Mouse (Mus musculus) kidney, postnatal 14 days (tissue): Measurements from ENCODE around the gene Maml3.

Experiments
- DNase-seq: peaks from one replicate; pipeline ENCODE4 v3.0.0; 2022; ENCODE audit warnings: mixed read lengths

The Maml3 gene

DNA sequence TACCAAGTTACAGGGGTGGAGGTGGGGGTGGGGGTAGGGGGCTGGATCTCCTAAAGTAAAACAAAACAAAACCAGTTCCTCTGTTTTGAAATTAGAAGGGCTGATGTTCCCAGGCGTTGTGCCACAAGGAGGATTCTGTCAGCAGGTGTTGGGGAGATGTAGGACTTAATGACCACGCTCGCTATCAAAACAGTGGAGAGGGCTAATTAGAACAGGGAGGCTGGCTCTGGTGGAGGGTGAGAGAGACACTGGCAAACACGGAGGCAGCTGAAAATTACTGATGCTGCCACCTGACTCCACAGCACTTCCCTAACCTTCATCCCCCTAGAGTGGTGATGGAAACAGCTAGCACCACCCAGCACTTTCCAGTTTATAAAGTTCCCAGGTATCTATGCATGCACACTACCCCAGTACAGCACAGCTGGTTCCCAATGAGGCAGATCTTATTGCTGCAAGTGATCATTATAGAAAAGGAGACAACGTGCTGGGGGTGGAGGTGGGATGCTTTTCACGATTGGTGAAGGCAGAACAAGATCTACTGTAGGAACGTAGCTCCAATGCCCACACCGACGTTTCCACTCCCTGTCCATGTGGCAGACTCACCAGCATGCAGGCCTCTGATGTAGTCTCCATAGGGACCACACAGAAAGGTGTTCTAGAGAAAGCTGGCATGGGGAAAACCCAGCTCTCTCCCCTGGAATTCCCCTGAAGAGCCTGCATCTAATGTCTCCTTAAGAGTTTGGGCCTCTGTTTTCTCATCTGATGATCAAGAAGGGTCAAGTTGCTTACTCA is 332.8 kb downstream of the Maml3 start:
- no peak for DNase-seq

DNA sequence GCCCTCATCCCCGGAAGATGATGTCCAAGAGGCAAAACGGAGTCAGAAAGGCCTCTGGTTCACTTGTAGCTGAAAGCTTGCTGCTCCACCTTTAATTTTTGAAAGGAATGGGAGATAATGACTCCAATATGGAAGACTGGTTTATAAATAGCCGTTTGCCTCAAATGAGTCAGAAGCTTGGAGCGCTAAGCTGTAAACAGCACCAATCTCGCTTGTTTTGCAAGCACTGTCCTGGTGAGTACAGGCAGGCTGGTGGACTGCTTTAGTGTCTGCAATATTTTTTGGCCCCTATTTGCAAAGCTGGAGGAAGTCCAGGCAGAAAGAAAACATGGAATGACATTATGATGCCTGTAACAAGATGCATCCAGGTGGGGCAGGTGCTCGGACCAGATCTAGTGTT is 335.7 kb downstream of the Maml3 start:
- DNase-seq: no peak

DNA sequence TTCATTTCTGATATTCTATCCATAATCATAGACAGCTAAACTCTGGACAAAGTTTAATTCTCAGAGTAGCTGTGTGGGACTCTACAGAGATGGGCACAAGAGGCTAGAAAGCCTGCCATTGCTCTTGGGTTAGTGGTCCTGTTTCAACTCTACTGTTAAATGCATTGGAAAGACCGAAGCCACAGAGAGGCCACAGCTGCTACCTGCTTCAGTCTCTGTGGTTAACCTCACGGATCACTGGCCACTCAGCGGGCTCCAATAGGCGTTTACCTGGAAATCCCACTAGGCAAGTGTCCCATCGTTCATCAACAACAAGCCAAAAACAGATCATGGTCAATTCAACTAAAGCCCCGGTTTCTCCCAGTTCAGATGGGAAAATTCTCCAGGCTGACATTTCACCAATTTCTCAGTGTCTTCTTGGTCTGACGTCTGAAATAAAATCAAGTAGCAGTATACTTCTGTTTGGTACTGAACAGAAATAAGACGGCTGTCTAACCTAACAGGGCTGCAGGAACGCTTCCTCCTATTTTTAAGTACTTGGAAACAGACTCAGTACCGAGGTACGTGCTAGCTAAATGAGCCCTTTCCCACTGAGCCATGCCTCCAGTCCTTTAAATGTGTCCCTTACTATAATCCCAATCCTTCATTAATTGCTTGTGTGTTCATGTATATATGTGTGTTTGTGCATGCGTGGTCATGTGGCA is 339.5 kb downstream of the Maml3 start:
- DNase-seq: no peak

DNA sequence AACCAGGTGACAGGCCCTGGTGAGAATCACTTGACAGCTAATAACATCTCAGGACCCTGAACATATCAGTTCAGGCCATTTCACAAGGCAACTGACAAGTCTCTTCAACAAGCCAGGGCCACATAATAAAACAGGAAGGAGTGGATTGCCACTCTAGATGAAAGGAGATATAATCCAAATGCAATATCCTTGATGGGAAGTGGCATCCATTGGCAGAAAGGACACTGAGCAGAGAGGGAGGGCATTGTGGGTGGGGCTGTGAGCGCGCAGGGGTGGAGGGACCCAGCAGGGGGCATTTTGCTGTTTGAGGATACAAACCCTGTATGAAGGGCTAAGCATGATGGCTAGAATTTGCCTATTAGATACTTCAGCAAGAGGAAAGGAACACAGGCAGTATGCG is 340.7 kb downstream of the Maml3 start:
- DNase-seq: no peak

DNA sequence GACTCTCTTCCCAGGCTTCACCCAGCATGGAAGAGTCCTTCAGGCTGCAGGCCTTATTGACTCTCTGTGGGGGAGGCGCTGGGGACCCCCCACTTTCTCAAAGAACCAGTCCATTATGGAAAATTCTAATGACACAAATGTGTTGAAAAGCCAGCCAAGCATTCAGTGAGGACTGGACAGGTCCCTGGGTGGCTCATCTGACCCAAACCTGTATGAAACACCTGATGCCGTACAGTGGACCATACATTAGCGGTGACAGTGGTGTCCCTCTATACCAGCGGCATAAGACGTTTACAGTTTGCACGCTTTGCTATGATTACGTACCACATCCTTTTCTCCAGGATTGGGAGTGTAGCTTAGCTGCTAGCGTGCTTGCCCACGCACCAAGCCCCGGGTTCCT is 342.0 kb downstream of the Maml3 start:
- DNase-seq: no peak

DNA sequence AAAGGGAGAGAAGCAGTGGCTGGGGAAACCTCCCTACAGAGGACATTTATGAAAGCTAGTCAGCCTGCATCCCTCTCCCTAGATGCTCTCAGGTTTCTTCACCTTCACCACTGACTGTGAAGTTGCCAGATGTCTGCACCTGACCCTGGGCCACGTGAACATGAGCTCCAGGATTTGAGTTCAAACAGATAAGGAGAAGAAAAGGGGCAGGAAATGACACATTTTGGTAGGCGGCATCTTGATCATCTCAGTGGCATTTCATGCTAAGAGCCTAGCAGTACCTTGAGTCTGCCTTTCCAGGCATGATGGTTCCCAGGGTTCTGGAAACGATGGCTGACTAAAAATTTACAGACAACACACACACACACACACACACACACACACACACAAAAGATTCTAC is 345.3 kb downstream of the Maml3 start:
- DNase-seq: no peak

DNA sequence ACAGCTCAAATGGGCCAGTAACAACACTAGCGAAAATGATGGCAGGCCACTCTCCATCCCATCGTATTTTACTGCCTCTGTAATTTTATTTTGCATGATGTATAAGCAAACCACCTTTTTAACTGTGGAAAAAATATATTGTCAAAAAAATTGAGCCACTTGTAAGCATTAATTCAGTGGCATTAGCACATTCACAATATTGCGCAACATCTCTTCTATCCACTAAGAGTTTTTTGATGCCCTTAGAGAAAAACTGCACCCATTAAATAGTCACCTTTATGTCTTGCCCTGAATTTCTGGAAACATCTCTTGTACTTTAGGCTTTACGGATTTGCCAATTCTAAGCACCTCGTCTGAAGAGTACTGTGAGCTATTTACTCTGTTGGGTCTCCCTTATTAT is 347.8 kb downstream of the Maml3 start:
- no peak for DNase-seq

DNA sequence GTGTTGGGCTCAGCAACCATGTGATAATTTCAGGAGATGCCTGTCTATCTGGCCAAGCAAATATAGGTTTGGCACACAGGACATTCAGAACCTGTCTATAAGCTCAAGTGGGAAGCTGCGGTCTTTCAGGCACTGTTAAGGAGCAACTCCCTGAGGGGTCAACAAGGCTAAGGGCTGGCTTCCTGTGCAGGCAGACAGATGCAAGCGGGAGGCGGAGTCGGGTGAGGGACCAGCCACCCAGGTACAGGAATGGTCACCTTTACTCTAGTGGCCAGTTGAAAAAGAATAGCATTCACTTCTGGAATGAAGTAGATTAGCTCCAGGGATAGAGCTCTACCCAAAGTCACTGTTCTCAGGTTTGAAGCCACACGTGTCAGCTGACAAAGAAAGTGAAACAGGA is 348.6 kb downstream of the Maml3 start:
- no peak for DNase-seq

DNA sequence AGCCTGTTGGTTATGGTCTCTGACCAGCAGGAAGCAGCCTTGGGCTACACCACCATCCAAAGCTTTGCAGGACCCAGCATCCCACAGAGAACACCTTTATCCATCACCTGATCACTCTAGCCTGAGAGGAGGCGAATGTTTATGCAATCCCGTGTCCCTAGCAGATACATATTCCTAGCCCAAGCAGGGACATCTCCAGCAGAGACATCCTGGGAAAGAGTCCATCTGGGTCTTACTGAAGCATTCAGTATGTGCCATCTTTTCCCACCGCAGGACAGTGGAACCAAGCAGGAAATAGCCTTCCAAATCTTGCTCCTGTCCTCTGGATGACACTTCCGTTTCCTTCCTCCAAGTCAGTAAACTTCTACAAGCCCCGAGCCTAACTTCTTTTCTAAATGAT is 351.6 kb downstream of the Maml3 start:
- no peak for DNase-seq

DNA sequence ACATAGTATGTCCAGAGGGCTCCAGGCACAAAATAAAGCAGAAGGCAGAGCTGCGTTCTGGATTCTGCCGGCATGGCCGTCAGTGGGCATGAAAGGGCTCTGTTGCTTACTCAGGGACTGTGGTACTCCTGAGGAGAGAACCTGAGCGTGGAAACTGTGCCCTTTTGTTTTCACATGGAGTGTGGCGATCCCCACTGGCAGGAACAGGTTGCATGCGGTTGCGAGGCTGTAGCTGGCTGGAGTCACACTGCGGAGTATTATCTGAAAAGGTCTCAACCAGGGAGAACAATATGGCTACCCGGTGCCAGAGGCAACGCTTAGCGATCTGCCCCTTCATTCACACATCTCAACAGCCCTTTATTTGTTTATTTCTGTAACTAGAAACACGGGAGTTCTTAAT is 353.4 kb downstream of the Maml3 start:
- no peak for DNase-seq

DNA sequence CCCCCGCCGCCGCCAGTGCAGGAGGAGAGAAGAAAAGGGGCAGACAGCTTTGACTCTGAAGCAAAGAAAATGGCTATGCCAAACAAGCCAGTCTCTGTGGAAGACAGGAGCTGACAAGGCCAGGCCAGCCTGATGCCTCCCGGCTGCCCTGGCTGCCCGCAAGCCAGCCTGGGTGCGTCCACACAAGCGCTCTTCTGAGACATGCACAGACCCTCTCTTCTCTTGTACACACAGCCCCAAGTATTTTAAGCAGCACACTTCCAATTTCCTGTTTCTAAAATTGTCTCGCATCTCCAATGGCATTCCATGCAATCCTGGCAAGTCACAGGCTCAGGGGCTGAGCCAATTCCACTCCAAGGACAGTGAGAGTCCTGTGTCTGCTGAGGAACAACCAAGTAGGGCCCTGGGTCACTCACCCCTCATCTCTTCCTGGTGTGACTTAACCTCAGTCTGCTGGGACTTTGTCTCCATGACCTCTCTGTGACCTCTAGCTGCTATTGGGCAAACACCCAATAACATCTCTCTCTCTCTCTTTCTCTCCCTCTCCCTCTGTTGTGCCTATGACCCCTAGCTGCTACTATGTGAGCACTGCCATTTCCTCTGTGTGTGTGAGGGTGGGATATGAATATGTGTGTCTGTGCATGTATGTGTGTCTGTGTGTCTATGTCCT is 354.9 kb downstream of the Maml3 start:
- DNase-seq: peak; percentile 77

DNA sequence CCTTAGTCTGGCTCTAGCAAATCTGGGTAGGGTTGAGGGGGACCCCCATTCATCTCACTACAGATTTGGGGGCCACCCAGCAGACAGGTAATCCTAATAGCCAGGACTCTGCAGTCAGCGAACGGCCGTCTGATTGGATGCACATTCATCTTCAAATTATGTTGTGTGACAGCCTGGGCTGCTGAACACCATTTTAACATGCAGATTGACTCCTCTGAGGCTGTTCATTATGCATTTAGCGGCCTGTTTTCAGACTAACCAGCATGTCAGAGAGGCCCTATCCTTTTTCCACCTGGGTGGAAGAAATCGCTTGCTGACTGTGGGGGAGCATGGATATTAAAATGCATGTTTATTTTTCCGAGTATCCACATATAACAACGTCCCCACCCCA is 355.5 kb downstream of the Maml3 start:
- DNase-seq: no peak

DNA sequence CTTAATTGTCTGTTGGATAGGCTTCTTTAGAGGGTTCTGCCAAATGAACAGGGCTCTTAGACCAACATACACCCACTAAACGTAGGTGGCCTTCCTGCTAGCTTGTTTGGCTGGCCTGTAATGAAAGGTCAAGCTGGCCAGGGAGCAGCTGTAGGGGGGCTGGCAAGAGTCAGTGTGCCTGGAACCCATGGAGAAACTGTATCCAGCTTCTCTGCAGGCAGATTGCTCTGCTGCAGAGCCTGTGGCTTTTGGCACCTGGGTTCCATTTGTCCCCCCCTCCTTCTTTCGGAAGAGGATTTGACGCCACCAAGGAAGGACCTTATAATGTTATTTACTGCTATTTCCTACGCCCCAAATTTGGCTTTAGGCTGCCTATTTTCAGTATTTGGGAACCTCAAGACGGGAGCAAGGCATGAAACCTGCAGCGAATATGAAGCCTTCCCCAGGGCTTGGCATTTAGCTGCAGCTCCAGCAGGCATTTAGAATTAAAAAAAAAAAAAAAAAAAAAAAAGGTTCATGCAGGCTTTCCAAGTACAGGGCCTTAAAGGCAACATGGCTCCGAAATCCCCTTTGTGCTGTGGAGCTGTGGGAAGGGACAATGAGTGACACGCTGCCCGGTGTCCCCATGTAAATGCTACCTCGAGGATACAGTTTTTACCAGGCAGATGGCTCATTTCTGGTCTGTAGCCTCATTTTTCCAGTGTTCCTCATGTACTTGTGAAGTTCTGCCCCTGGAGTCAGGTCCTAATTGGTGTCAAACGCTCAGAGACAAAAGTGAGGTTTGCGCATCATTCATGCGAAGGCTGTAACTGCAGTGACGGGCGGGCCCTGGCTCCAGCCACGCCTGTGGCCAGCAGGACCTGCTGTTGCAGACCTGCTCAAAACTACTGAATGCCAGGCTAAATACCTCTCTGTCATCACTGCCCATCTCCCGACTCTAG is 356.2 kb downstream of the Maml3 start:
- no peak for DNase-seq

DNA sequence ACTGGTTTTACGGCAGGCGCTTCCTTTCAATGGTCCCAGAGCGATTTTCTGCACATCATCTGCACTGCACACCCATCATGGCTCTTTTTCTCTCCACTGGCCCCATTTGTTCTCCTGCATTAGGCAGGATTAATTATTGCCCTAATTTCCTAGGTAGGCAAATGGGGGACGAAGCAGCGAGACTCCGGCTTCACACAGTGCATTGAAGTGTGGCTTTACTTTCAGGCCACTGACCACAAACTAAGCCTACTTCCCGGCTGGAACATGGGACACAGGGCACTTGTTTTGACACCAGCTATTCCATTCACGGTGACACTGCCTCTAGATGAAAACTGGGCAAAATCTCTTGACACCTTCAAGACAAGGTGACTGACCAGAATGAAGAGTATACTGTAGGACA is 358.1 kb downstream of the Maml3 start:
- DNase-seq: no peak

DNA sequence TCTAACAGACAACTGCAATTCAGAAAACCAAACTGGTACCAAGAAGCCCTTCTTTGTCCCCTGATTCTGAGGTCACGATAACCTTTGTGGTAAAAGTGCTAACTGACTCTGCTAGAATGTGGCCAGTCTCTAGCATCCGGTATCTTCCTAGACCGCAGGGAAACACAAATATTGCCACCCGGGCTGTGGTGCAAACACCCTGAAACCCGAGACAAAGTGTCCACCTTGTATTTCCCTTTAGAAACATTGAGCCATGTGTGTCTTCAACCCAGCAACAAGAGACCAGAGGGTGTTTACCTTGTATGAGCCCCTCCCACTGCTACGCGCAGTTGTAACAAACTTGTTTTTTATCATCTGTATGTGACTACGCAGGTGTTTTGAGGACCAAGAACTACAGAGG is 359.7 kb downstream of the Maml3 start:
- no peak for DNase-seq

DNA sequence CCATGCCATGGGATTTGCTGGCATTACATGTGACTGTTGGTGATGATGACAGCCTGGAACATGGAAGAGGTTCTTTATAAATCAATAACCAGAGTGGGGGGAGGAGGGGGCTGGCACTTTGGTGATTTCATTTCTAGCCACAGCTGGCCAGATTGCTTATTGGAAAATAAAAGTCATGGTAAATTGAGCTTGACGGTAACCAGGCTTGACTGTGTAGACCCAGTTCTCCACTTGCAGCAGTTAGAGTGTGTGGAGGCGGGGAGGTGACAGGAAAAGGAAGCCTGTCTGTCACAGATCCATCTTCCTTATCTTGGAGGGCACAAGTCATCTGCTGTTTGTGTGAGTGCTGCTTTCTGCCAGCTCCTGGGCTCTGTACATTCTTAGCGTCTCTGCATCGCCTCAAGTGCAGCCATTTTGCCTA is 360.5 kb downstream of the Maml3 start:
- DNase-seq: no peak

DNA sequence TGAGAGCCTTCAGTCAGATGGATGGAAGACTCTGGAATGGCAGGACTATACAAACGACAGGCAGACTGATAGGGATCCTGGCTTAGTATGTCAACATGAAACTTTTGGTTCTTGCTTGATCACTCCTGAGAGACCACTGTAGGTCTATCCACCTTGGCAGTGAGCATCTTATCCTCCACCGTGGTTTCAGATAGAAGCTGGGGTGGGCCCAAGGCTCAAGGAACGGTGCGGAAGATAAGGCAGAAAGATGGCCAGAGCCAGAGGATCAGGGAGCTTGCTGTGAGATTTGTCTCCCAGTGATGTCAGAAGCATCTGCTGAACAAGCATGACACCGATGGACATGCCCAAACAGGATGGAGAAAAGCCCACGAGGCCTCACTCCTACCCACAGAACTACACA is 362.5 kb downstream of the Maml3 start:
- no peak for DNase-seq

DNA sequence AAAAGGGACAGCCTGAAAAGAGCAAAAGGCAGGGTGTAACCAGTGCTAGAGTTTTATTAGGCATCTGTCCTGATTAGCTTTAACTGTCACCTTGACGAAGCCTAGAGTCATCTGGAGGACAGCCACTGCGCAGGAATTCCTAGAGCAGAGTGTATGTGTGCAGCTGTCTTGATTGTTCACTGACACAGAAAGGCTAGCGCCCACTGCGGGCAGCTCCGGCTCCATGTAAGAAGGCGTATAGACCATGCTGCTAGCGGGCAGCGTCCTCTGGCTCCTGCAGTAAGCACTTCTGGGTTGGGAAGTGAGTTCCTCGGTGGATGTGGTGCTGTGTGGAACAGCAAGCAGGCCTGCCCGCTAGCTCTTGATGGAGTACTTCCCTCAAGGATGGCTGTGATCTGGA is 363.1 kb downstream of the Maml3 start:
- DNase-seq: no peak

DNA sequence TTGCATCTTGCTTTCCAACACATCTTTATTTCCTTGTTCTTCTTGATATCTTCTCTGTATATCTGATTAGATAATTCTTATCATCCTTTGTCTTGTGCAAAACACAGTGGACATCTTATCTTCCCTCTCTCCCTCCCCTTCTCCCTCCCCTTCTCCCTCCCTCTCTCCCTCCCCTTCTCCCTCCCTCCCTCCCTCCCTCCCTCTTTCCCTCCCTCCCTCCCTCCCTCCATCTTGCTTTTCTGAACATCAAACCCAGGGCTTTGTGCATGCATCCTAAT is 365.1 kb downstream of the Maml3 start:
- DNase-seq: no peak

DNA sequence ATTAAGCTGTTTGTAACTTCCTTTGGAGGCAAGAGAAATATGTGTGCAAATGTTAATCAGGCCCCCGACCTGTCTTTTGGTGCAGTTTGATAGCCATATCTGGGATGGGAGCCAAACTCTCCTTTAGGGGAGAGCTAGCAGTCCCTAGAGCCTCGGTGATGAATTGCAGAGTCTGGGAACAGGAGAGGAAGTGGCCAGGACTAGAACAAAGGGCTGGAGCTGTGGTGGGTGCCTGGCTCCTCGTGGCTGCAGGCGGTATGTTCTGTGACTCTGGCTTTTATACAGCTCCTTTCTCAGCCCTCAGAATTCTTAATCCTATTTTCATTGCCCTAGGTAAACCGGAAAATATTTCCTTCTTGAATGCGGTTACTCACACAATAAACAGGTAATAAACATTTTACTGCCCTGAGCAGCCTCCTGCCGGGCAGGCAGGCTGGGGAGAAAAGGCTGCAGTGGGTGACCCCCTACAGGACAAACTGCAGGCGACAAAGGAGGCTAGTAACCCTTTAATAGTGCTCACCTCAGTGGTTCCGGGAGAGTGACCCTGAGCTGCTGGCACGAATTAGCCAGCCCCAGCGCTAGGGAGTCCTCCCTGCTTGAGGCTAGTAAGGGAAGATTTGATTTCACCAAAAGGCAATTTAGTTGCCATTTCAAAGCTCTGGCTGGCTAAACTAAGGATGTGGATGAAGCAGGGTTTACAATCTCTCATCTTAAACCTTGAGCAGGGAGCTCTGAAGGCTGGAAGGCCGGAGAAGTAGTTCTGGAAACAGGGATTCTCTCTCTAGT is 365.6 kb downstream of the Maml3 start:
- peak; percentile 53 for DNase-seq

DNA sequence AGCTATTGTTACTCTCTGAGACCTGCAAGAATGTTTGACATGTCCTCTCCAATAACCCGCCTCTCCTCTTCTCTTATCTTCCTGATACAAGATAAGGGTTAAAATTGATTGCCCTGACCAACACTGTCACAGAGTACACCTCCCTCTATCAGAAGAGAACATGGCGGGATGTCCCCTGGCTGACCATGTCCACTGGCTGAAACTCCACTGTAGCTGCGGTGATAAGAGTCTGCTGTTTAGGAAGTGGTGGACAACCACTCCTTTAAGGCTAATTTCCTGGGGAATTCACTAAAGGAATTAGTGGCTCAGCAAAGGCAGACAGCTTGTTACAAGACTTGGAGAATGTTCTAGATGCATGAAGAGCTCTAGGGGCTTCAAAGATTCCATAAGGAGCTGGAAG is 371.2 kb downstream of the Maml3 start:
- no peak for DNase-seq

DNA sequence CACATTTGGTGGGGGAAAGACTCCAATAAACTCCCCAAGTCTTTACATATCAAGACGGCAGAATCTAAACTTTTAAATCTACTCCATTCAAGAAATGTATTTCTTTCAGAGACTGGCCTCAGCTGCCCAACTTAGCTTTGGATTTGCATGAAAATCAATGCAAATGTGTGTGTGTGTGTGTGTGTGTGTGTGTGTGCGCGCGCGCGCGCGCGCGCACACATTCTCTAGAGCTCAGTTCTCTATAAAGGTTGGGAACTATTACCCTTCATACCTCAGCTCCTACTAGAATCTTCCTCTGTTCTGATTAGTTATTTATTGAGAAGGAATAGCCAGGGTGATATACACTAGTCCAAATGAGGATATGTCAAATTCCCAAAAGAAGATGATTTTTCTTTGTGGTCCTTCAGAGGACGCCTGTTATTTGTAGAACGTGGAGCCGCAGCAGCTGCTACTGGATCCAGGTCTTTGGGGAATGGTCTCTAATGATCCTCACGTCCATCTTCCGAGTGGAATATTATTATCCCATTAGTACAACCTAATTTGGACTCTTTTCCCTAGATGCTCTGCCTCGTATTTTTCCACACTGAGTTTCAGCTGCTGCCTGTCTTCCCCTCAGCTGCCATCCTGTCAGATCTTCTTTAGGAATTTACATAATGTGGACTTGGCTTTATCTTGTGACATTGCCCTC is 372.8 kb downstream of the Maml3 start:
- DNase-seq: no peak
